Mouse (Mus musculus) ZHBTc4 (cell line): ENCODE data around the gene Abca17.
A peak's percentile ranks its signal among the peaks of the same experiment; 100 is the strongest.

ENCODE experiments used
- DNase-seq: peaks from one replicate; pipeline ENCODE4 v3.0.0-alpha.2; 2011; ENCODE audit warnings: low read depth, low spot score

Abca17 gene

DNA sequence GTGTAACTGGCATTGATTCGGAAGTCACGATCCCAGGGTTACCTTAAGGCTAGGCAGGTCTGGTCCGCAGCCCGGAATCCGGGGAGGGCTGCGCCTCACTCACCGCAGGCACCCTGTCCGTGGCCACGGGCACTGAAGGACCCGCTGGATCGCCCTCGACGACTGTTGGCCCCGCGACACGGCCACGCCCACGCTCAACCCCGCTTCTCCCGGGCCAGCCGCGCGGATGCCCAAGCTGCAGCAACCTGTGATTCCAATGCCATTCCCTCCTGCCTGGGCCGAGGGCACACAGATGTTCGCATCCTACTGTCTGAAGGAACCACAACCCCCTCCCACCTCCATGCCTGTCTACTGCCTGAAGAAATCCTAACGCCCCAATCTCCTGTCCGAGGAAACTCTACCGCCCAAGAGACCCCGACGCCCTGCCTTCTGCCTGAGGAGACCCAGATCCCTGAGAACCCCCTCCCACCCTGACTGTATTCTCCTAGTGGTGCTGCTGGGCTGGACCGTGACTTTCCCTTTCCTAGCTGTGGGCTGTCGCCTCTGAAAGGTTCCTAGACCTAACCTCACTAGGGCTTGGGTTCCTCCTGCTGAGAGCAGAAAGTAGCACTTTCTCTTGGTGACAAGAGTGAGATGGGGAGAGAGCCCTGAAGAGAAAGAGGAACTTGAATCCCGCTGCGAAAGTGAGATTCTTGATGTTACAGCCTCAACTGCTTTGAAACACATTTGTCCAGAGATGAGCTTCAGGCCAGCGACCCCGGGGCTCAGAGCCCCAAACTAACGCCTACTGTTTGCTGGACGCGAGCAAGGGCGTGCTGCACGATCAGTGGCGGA, at the start of gene Abca17:
Gene Abca17, minus strand, starts transcription at position 143 of the 834 bp plus-strand sequence.
- DNase-seq: peak; percentile 31

DNA sequence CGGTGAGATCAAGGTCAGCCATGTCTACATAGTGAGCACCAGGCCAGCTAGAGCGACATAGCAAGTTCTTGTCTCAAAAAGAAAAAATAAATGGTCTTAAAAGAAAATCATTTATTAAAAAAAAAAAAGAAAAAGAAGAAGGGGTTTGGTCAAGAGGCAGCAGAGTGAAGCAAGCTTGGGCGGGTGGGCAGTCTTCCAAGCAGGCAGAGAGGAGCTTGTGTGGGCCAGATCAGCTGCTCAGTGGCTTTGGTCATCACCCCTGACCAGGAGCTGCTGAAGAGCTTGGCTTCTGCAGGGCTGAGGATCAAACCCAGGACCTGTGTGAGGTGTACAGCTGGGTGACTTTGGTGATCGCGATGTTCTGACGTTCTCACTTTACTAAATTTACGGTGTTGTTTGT, 43.6 kb upstream of the Abca17 start:
- no peak for DNase-seq

DNA sequence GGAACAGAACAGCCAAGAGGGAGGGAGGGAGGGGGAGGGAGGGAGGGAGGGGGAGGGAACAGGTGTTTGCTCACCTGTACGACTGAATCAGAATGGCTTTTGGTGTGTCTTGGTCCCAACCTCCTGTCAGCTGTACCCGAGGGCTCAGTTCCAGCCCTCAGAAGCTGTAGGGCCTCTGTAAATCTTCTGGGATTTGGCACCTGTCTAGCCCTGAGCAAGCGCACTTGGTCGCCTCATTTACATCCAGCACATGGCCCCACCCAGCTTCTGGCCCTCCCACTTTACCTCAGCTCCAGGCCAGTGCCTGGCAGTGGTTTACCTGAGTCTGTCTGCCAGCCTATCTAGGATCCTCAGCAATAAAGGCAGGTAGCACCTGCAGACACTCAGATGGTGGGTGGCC, 42.7 kb upstream of the Abca17 start:
- DNase-seq: no peak

DNA sequence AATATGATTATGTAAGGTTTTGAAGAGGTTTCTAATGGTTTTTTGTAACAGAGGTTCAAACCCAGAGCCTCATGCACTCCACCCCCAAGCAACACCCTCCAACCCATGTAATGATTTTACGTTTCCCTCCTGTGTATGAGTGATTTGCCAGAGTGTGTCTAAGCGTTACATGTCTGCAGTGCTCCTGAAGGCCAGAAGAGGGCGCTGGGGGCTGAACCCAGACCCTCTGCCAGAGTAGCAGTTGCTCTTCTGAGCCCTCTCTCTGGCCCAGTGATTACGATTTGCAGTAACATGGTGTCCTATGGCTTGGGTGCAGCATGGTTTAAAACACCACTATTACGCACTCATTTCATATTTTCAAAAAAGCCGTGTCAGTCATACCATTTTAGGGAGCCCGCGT, 40.3 kb upstream of the Abca17 start:
- peak; percentile 74 for DNase-seq

DNA sequence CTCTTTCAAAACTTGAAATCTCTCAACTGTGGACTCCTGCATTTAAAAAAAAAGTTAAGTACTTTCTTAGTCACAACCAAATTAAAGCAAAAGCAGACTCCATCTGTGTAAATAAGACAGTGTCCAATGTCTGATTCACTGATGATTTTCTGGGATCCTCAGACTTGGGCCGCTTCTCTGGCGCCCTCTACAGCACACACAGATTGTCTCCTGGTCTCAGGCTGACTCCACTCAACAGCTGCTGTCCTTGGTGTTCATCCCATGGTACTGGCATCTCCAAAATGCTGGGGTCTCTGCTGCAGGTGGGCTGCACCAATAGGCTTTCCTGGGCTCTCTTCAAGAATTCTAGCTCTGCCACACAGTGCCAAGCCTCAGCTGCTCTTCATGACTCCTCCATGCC, 39.0 kb upstream of the Abca17 start:
- DNase-seq: peak; percentile 70

DNA sequence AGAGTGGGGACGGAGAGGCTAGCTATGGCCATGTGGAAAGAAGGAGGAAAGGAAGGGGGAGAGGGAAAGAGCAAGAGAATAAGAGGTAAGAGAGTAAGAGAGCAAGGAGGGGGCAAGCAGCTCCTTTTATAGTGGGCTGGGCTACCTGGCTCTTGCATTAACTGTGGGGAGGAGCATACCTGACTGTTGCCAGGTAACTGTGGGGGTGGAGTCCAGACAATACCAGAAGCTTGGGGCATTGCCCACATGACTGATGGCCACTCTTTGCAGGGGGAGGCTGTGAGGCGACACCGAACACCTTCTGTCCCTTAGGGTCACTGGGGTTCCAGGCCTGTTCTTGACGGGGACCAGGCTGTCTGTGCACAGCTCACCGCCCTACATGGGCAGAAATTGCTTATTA, 37.8 kb upstream of the Abca17 start:
- DNase-seq: no peak

DNA sequence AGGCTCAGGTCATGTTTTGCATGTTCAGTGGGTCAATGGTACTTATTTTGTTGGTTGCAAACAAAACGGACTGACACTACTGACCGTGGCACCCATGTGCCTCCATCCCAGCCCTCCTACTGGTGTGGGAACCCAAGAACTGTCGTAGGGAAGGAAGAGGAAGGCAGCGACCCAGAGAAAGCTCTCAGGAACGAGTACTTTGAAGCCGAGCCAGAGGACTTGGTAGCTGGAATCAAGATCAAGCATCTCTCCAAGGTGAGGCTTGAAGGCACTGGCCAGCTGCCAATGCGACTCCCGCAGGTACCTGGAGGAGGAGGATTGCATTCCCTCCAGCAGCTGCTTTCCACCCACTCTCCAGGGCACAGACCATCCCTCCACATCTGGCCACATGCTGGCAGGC, 32.9 kb upstream of the Abca17 start:
- no peak for DNase-seq

DNA sequence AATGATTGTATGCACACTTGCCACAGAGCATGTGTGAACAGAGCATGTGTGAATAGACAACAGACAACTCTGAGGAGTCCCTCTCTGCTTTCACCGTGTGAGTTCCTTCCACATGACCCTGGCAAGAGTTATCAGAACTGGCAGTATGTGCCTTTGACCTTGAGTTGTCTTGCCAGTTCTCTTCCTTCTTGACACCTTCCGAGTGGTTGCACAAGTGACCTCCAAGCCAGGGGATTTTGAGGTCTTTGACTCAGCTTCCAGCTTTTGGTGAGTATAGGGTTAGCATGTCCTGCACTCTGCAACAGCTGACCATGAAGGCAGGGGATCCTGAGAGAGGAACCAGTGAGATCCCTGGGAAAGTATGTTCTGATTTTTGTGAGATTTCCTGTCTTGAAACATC, 27.6 kb upstream of the Abca17 start:
- no peak for DNase-seq

DNA sequence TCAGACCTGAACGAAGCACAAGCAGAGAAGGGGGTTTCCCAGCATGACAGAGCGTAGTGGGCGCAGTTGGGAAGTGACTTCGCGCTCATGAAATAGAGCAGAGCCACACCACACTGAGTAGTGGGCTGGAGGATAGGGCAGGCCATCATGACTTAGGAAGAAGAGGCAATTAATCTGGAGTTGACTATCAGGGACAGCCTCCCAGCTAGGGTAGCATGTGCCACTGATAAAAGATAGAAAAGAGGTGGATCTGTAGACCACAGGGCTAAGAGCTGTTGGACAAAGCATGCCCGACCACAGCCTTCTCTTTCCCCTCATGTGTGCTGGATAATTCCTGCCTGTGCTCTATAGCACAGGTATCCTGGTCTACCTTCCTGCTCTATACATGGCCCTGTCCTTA, 25.0 kb upstream of the Abca17 start:
- no peak for DNase-seq

DNA sequence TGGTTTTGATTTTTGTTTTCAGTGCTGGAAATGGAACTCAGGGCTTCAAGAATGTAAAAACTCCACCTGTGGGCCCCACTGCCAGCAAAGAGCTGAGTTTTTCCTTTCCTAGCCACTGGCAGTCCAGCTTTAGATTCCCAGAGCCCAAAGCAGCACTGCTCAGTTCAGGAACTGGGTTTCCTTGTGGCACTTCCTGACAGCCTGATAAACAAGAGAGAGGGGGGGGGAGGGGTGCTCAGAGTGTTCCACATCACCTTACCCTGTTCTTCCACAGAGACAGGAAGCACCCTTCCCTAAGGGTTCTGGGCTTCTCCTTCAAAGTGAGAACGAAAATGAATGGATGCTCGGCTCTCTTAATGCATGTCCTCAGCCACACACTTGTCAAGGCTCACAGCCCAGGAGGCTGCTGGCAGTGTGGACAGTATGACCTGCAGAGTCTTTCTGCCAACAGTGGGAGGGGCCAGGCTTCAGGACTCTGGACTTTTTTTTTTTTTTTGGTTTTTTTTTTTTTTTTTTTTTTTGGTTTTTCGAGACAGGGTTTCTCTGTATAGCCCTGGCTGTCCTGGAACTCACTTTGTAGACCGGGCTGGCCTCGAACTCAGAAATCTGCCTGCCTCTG, 24.3 kb upstream of the Abca17 start:
- no peak for DNase-seq

DNA sequence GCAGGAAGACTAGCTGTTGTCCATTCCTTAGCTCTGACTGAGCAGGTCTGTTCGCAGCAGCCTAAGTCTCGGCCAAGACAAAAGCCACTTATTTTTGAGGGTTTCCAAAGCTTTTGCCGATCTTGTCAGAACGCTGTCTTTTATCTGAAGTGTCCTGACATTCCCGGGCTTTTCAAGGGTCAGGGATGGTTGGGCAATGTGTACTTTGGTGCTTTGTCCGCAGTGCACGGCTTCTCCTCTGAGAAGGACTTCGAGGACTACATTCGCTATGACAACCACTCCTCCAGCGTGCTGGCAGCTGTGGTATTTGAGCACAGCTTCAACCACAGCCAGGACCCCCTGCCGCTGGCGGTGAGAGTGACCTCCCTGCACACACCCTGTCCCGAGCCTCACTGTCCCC, 15.0 kb upstream of the Abca17 start:
- DNase-seq: peak; percentile 41

DNA sequence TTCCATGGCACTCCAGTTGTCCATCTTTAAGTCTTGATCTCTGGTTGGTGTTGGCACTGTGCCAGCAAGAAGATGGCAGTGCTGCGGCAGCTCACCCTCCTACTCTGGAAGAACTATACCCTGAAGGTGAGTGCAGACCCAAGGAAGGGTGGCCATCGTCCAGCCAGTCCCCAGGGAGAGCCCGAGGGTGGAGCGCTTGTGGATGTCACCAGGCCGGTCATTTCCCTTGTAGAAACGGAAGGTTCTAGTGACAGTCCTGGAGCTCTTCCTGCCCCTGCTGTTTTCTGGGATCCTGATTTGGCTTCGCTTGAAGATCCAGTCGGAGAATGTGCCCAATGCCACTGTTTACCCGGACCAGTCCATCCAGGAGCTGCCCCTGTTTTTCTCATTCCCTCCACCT, 13.6 kb upstream of the Abca17 start:
- DNase-seq: no peak

DNA sequence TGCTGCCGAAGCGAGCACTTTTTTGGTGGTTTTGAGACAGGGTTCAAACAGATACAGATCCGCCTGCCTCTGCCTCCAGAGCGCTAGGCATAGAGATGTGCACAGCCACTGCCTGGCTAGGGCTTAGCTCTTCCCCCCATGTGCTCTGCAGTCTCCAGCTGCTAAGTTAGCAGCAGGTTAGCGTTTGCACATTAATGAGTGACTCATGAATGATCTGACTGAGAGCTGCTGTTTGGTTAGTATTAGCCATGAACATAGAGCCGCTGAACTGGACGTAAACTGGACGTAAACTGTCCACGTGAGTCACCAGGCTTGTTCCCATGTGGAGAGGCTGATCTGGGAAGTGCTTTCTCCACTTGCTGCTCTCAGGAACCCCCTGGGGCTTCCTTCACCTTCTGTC, 11.7 kb upstream of the Abca17 start:
- DNase-seq: no peak

DNA sequence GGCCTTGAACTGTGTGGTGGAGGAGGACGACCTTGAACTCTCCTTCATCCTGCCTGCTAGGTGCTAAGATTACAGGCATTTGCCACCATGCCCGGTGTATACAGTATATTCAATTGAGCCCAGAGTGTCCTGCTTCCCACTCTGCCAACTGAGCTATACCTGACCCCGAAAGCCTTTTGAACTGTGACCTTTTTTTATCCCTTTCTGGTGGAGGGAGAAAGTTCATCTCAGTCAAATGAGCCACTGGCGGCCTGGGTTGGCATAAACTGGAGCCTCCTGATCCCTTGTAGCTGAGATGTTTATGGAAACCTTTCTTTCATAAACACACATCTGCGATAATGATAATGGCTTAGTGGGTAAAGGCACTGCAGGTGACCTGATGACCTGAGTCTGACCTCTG, 10.4 kb upstream of the Abca17 start:
- no peak for DNase-seq

DNA sequence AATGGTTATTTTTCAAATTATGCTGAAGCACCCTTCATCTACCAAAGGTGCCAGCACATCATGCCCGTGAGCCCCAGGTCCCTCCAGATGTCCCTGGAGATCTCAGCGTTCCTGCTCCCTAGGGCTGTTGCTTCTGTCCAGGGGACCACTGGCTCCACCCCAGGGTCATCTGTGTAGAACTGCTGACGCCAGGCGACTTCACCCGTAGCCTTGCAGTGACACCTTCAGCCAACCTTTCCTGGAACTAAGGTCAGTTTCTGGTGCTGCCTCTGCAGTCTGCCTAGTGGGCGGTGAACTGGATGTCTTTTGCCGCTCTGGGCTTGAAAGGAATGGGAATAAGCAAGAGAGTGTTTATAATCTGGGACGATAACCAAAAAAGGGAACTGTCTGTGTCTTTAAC, 10.0 kb upstream of the Abca17 start:
- no peak for DNase-seq

DNA sequence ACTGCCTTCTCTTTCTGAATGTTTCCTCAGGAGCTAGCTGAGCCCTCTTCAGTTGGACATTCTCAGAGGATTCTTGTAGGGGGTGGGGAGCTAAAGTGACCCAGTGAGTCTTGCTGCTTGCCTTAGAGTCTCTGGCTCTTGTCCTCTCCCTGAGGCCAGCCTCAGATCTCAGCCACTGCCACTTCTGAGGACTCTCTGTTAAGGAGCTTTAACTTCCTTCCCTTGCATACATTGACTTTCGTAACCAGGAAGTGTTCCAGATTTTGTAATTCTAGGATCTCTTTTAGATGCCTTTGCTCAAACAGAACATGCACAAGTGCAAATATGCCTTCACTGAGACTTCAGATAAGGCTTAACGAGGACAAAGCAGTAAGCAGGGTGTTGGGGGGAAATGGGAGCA, 9.0 kb upstream of the Abca17 start:
- DNase-seq: no peak

DNA sequence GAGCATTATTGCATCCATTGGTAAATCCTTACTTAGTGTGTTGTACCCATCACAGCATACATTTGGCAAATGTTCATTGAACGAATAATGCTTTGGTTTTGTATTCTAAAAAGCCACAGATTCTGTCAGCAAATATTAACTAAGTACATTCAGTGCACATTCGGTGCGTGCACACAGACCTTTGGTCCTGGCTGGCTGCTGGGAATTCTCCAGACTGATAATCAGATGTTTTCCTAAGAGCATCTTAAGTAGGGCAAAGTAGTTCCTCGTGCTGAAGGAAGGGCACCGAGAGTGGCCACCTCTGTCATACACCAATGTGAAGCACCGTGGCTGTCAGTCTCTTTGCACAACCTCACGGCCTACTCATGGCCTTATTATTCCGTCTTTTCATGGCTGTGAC, 8.1 kb upstream of the Abca17 start:
- DNase-seq: no peak

DNA sequence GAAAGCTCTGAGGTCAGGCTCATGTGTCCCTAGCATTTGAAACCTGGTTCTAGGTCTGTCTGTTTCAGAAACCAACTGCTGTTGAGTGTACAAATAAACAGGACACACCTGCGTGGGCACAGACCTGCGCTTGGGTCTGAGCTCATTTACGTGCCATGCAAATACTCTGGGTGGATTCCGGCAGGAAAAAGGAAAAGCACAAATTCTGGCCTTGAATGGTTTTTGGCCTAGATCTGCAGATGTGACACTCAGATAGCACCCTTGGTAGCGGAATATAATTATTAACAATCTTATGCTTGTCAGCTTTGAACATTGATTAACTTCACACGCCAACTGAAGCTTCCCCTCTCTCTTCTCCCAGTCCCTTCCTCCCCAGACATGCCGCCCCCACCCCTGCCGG, 4.4 kb upstream of the Abca17 start:
- no peak for DNase-seq

DNA sequence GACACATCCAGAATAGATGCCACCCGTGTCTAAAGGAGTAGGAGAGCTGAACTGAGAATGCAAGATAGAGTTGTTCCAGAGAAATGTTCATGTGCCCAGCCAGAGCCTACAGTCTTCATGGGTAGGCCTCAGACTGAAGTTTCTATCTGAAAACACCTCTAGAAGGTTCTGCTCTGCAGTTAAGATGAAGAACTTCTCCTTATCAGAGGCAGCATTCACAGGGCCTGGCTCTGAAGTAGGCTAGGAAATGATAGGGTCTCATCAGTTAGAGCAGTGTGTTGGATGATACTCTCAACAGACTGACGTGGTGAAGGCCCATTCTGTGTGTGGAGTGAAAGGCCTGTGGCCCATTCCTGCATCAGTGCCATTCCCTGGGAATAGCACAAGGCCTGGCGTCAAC, 3.1 kb upstream of the Abca17 start:
- no peak for DNase-seq

DNA sequence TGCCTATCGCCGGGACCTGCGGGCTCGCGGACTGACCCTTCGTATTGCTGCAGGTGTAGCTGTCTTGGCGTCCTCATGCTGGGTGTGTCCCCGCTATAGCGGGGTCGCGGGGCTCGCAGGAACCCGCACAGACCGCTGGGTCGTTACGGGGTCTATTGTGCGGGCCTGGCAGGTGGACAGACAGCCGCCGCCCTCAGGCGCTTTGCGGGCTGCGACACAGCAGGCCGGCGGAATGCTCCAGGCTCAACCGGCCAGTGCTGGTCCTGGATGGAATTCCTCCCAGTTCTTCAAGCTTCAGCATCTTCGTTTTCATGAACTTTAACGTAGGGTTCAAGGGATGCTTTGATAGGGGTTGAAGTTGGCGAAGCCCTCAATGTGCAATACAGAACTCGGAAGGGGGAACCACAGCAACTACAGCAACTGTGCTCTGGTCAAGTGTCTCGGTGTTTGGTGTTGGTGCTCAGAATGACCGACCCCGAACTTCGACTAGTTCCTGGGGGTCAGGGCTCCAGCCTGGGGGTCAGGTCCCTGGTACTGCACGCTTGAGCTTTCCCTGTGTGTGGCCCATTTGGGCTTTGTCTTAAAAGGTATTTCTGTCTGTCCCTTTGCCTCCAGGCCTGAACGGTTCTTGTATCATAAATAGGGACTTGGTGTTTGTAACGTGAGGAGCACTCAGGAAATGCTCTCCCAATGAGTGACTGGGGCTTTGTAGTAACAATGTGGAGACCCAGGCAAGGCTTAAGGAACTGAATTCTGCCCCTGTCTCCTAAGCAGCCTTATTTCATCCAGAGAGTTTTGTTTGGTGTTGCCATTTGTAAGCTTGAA, 1.7 kb upstream of the Abca17 start:
- DNase-seq: peak; percentile 81

DNA sequence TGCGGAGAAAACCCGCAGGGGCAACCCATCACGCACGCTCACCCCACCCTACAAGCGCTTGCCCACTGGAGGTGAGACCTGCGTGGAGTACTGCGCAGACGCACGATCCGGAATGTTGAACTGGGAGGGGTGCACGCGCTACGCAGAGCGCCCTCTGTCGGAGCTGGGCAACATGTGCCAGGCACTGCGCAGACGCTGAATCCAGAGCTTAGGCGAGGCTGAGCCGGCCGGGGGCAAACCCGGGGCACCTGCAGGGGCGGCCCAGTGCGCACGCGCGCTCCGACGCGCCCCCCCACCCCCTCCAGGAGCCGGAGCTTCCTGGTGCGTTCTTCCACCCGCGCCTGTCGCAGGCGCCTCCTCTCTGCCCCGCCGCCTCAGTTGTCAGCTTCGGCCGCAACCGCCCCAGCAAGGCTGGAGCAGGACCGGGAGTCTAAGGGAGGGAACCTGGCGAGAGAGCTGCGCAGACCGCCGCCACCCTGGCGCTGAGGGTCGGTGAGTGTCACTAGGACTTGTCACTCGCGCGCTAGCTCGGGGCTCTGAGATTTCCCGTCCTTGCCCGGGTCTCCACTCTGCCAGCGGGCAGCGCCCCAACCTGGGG, 991 bp upstream of the Abca17 start, which contains the start of gene Abca3:
Gene Abca3, plus strand, starts transcription at position 191 of the 598 bp plus-strand sequence.
- peak; percentile 97 for DNase-seq

DNA sequence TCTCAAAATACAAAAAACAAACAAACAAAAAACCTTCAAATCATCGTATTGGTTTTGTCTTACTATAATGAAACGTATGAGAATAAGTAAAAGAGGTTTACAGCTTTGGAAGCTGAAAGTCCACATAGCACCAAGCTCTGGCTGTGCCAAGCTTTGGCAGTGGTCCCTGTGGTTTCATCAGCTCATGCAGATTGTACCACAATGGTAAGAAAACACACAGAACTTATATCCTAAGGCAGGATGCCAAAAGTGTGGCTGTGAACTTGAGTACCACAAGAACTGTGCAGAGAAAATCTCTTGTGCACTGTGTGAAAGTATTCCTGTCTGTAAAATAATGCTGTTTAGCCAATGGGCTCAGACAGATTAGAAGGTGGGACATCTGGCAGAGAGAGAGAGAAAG, 1.7 kb downstream of the Abca17 start:
- DNase-seq: no peak
